Mouse (Mus musculus) bone marrow, adult 2 months (tissue): Measurements from ENCODE around the gene Klf4.

ENCODE experiments used
- CTCF ChIP-seq: fragments of 200-500 bp; IDR thresholded peaks from 2 replicates; pipeline ENCODE4 v1.5.1; 2011; ENCODE audit warnings: low read length, control low read depth; ENCODE audit not compliant: control insufficient read depth, insufficient read depth
- POLR2A ChIP-seq: fragments of 200-500 bp; IDR thresholded peaks from 2 replicates; pipeline ENCODE4 v1.6.1; 2011; ENCODE audit warnings: low read depth, mild to moderate bottlenecking, control low read depth, low read length, borderline replicate concordance; ENCODE audit not compliant: control insufficient read depth

GRCm38 (mm10) chr4:55567575-55567974 is 35.3 kb upstream of the Klf4 start:
- TF ChIP-seq POLR2A (no peak), CTCF (no peak)
